In genomic region chr11:32552401-32553090, GRCm38 (mm10) we compare ENCODE assay signal across 8 mouse cellular contexts. TPM values are rescaled to one million over a fixed set of nuclear protein-coding genes. Genes with fewer than 3 reads are reported as not detected.
DNase-seq lines count a peak whose midpoint lies in the region; ATAC-seq and TF ChIP-seq lines count a peak whose summit lies in the region.

No protein-coding gene starts in this region.

- no peaks in the 10 kb centered on the region for H3K9me3 ChIP-seq in hindbrain, postnatal 0 days (ENCODE audit: low read length)
- H3K9me3 ChIP-seq in liver, postnatal 0 days (ENCODE audit: low read length), result no peaks in the 10 kb centered on the region

- peaks cover 10% of the 10 kb centered on the region for H3K4me1 ChIP-seq in hindbrain, postnatal 0 days (ENCODE audit: insufficient read depth, low read length)
- peaks cover 50% of the 10 kb centered on the region for H3K4me1 ChIP-seq in liver, postnatal 0 days (ENCODE audit: insufficient read depth)

- H3K27me3 ChIP-seq in hindbrain, postnatal 0 days (ENCODE audit: insufficient read depth, low read length), result no peaks in the 10 kb centered on the region
- H3K27me3 ChIP-seq in liver, postnatal 0 days (ENCODE audit: insufficient read depth, low read length), result no peaks in the 10 kb centered on the region

- no peak for TF ChIP-seq EP300 in liver, postnatal 0 days (IDR thresholded peaks at IDR 0.05; ENCODE audit: low read depth)

- intact Hi-C loops in gastrocnemius, adult 2 months (cut with DNase I), result no loop called here
- intact Hi-C loops in gastrocnemius, postnatal 36 days (cut with DNase I), result no loop called here

- TF ChIP-seq CTCF in gastrocnemius, adult 2 months (IDR thresholded peaks at IDR 0.05), result no peak
- no peak for TF ChIP-seq CTCF in hindbrain, postnatal 0 days (IDR thresholded peaks at IDR 0.05; ENCODE audit: low read depth)
- TF ChIP-seq CTCF in liver, postnatal 0 days (IDR thresholded peaks at IDR 0.05; ENCODE audit: low read depth), result no peak

- H3K9ac ChIP-seq in hindbrain, postnatal 0 days (replicated peaks; ENCODE audit: low read length), result no peak overlapping the region
- H3K9ac ChIP-seq in liver, postnatal 0 days (replicated peaks), result no peak overlapping the region

- ATAC-seq in hindbrain, postnatal 0 days, result peak; percentile 15; the same call in 1 of the 2 replicates
- ATAC-seq in liver, postnatal 0 days, result peak; percentile 31; the same call in 1 of the 2 replicates

- WGBS in hindbrain, postnatal 0 days, result 52% methylated on average over 13 of the region's 13 CpGs
- WGBS in liver, postnatal 0 days (ENCODE audit: insufficient replicate concordance), result 56% methylated on average over 13 of the region's 13 CpGs

- H3K4me3 ChIP-seq in gastrocnemius, adult 2 months, result no peak overlapping the region; the same call in 1 of the 2 replicates
- no peak overlapping the region for H3K4me3 ChIP-seq in hindbrain, postnatal 0 days (ENCODE audit: low read length)
- no peak overlapping the region for H3K4me3 ChIP-seq in liver, postnatal 0 days (ENCODE audit: low read depth, low read length)

- H3K36me3 ChIP-seq in hindbrain, postnatal 0 days (ENCODE audit: insufficient read depth, low read length), result no peaks in the 10 kb centered on the region
- no peaks in the 10 kb centered on the region; the same call in 1 of the 2 replicates for H3K36me3 ChIP-seq in liver, postnatal 0 days (replicated peaks; ENCODE audit: insufficient read depth, low read length)

- DNase-seq in gastrocnemius, adult 2 months, result no peak
- DNase-seq in gastrocnemius, postnatal 36 days, result no peak
- peak; percentile 76 for DNase-seq in adipocyte (ENCODE audit: low spot score)
- peak; percentile 52 for DNase-seq in hindbrain, postnatal 0 days (ENCODE audit: low spot score)
- DNase-seq in liver, postnatal 0 days, result no peak
- no peak for DNase-seq in ovary, postnatal 10 days (ENCODE audit: low spot score)
- DNase-seq in spleen, postnatal 36 days (ENCODE audit: low spot score in 2 of 2), result no peak
- DNase-seq in B cell, adult 2 months, result no peak

- peak overlapping the region; percentile 67 for H3K27ac ChIP-seq in gastrocnemius, adult 2 months
- H3K27ac ChIP-seq in hindbrain, postnatal 0 days, result peak overlapping the region; percentile 57; the same call in 1 of the 2 replicates
- peak overlapping the region; percentile 58; the same call in 1 of the 2 replicates for H3K27ac ChIP-seq in liver, postnatal 0 days (ENCODE audit: low read depth)

- no peak overlapping the region for H3K4me2 ChIP-seq in hindbrain, postnatal 0 days (ENCODE audit: low read depth, low read length)
- H3K4me2 ChIP-seq in liver, postnatal 0 days (ENCODE audit: low read depth, low read length), result no peak overlapping the region

RNA-seq across cellular contexts. Expression of gene Stk10, which starts 19.4 kb away (rescaled TPM):
- total RNA-seq in gastrocnemius, adult 2 months (2021), result 1 to 10 TPM; 1.9 to 3.8 TPM
- 1 to 10 TPM; 2.0 to 2.5 TPM for total RNA-seq in gastrocnemius, postnatal 36 days (2021)
- total RNA-seq in hindbrain, postnatal 0 days (2014; rRNA removed), result 4.5 and 10.8 TPM in 2 replicates
- polyA plus RNA-seq in hindbrain, postnatal 0 days (2015; fragmentation: Nextera tagmentation; extraction: Ambion mirVana), result 1.1 and 1.2 TPM in 2 replicates
- polyA plus RNA-seq in liver, postnatal 0 days (2015; fragmentation: Nextera tagmentation; extraction: Ambion mirVana), result 2.2 and 2.3 TPM in 2 replicates

RNA-seq across cellular contexts. Expression of gene Efcab9, which starts 20.7 kb away (rescaled TPM):
- total RNA-seq in gastrocnemius, adult 2 months (2021), result 1 to 10 TPM; 1.0 to 2.0 TPM
- 1 to 10 TPM in 1 of 2 experiments, under 1 TPM in 1; 0.84 to 1.2 TPM for total RNA-seq in gastrocnemius, postnatal 36 days (2021)
- not detected in 2 replicates for total RNA-seq in hindbrain, postnatal 0 days (2014; rRNA removed)
- 0.38 TPM in 1 of 2 replicates, not detected in the other for polyA plus RNA-seq in hindbrain, postnatal 0 days (2015; fragmentation: Nextera tagmentation; extraction: Ambion mirVana)
- 0.17 and 0.21 TPM in 2 replicates for polyA plus RNA-seq in liver, postnatal 0 days (2015; fragmentation: Nextera tagmentation; extraction: Ambion mirVana)

Comparison
In these comparisons a context has a peak if more than half of its experiments do, and no peak if none do; other contexts are left out.
1. DNase-seq: peak in adipocyte (single experiment) and hindbrain, postnatal 0 days (single experiment); none in gastrocnemius, adult 2 months (single experiment), gastrocnemius, postnatal 36 days (0 of 2), liver, postnatal 0 days (single experiment), ovary, postnatal 10 days (single experiment), spleen, postnatal 36 days (0 of 2) and B cell, adult 2 months (0 of 2).
2. Peak in every context shown above with its lines, with median percentiles within 50 percentile points of each other: H3K27ac ChIP-seq.